Mouse (Mus musculus): Measurements from ENCODE around the gene Mical3. TPM values are rescaled to one million over a fixed set of nuclear protein-coding genes. Genes with fewer than 3 reads are reported as not detected.
"Not testable (repeated sequence)": the region's sequence is repeated elsewhere in the genome, so short reads cannot be mapped to it uniquely, and the experiment has no call there.

The Mical3 gene
- polyA plus RNA-seq, 1 experiment from 2014 or later, result 32.9 TPM

- peaks cover 8% of the 10 kb centered on the region for H3K4me1 ChIP-seq (ENCODE audit: control insufficient read depth, insufficient read depth, low read depth, low read length)
- no peaks in the 10 kb centered on the region for H3K27me3 ChIP-seq (replicated peaks; ENCODE audit: control insufficient read depth, insufficient read depth, low read length)
- no peak overlapping the region for H3K9ac ChIP-seq (ENCODE audit: low read depth, low read length)
- no peak for ATAC-seq
- H3K36me3 ChIP-seq (ENCODE audit: control insufficient read depth, insufficient read depth, low read length), result no peaks in the 10 kb centered on the region
- no peak overlapping the region for H3K4me2 ChIP-seq (ENCODE audit: low read length)
- WGBS, result 90% methylated on average over 4 of the region's 4 CpGs
- H3K27ac ChIP-seq (ENCODE audit: low read depth, low read length), result no peak overlapping the region
- no peak overlapping the region for H3K4me3 ChIP-seq (ENCODE audit: low read length)
- H3K9me3 ChIP-seq (ENCODE audit: control insufficient read depth, low read length), result no peaks in the 10 kb centered on the region
Observed at GRCm38 (mm10) chr6:120914533-120914910, 216.3 kb downstream of the Mical3 start.

- WGBS, result 91% methylated on average over 8 of the region's 8 CpGs
- Histone ChIP-seq H3K27me3 (replicated peaks; ENCODE audit: control insufficient read depth, insufficient read depth, low read length) (no peaks in the 10 kb centered on the region), H3K9me3 (ENCODE audit: control insufficient read depth, low read length) (no peaks in the 10 kb centered on the region), H3K27ac (ENCODE audit: low read depth, low read length) (no peak overlapping the region), H3K9ac (ENCODE audit: low read depth, low read length) (no peak overlapping the region), H3K36me3 (ENCODE audit: control insufficient read depth, insufficient read depth, low read length) (no peaks in the 10 kb centered on the region), H3K4me2 (ENCODE audit: low read length) (no peak overlapping the region), H3K4me3 (ENCODE audit: low read length) (no peak overlapping the region), H3K4me1 (ENCODE audit: control insufficient read depth, insufficient read depth, low read depth, low read length) (peaks cover 8% of the 10 kb centered on the region)
- no peak for ATAC-seq
Observed at GRCm38 (mm10) chr6:120913783-120914182, 217.0 kb downstream of the Mical3 start.

- Histone ChIP-seq H3K36me3 (ENCODE audit: control insufficient read depth, insufficient read depth, low read length) (no peaks in the 10 kb centered on the region), H3K4me1 (ENCODE audit: control insufficient read depth, insufficient read depth, low read depth, low read length) (peaks cover 8% of the 10 kb centered on the region), H3K27ac (ENCODE audit: low read depth, low read length) (no peak overlapping the region), H3K4me3 (ENCODE audit: low read length) (no peak overlapping the region), H3K9me3 (ENCODE audit: control insufficient read depth, low read length) (no peaks in the 10 kb centered on the region), H3K9ac (ENCODE audit: low read depth, low read length) (no peak overlapping the region), H3K27me3 (replicated peaks; ENCODE audit: control insufficient read depth, insufficient read depth, low read length) (no peaks in the 10 kb centered on the region), H3K4me2 (ENCODE audit: low read length) (no peak overlapping the region)
- ATAC-seq, result no peak
- WGBS, result 70% methylated on average over 2 of the region's 2 CpGs
Observed at GRCm38 (mm10) chr6:120912931-120913330, 217.9 kb downstream of the Mical3 start.

- 79% methylated on average over 13 of the region's 13 CpGs for WGBS
Observed at GRCm38 (mm10) chr6:120911213-120912007, 219.4 kb downstream of the Mical3 start.

GRCm38 (mm10) chr6:120909501-120909900 lies 221.3 kb downstream of the Mical3 start:
- no peak overlapping the region for H3K9ac ChIP-seq (ENCODE audit: low read depth, low read length)
- no peak for ATAC-seq
- H3K4me3 ChIP-seq (ENCODE audit: low read length), result no peak overlapping the region
- no peak overlapping the region for H3K27ac ChIP-seq (ENCODE audit: low read depth, low read length)
- no peaks in the 10 kb centered on the region for H3K9me3 ChIP-seq (ENCODE audit: control insufficient read depth, low read length)
- H3K4me2 ChIP-seq (ENCODE audit: low read length), result no peak overlapping the region
- H3K4me1 ChIP-seq (ENCODE audit: control insufficient read depth, insufficient read depth, low read depth, low read length), result 0 out of 2 replicates have a peak, but pooled peaks cover under 1% of the 10 kb centered on the region
- H3K36me3 ChIP-seq (ENCODE audit: control insufficient read depth, insufficient read depth, low read length), result no peaks in the 10 kb centered on the region
- WGBS, result 86% methylated on average over 3 of the region's 3 CpGs
- no peaks in the 10 kb centered on the region for H3K27me3 ChIP-seq (replicated peaks; ENCODE audit: control insufficient read depth, insufficient read depth, low read length)

More at GRCm38 (mm10) chr6:120911213-120912007, 219.4 kb downstream of the Mical3 start:
- Histone ChIP-seq H3K4me3 (ENCODE audit: low read length) (no peak overlapping the region), H3K4me2 (ENCODE audit: low read length) (no peak overlapping the region), H3K4me1 (ENCODE audit: control insufficient read depth, insufficient read depth, low read depth, low read length) (peaks cover 6% of the 10 kb centered on the region), H3K9me3 (ENCODE audit: control insufficient read depth, low read length) (no peaks in the 10 kb centered on the region), H3K9ac (ENCODE audit: low read depth, low read length) (no peak overlapping the region), H3K27ac (ENCODE audit: low read depth, low read length) (no peak overlapping the region), H3K27me3 (replicated peaks; ENCODE audit: control insufficient read depth, insufficient read depth, low read length) (no peaks in the 10 kb centered on the region), H3K36me3 (ENCODE audit: control insufficient read depth, insufficient read depth, low read length) (no peaks in the 10 kb centered on the region)
- ATAC-seq, result no peak

- H3K4me2 ChIP-seq (ENCODE audit: low read length); H3K27me3 ChIP-seq (replicated peaks; ENCODE audit: control insufficient read depth, insufficient read depth, low read length); H3K9ac ChIP-seq (ENCODE audit: low read depth, low read length); H3K4me1 ChIP-seq (ENCODE audit: control insufficient read depth, insufficient read depth, low read depth, low read length); H3K4me3 ChIP-seq (ENCODE audit: low read length); H3K27ac ChIP-seq (ENCODE audit: low read depth, low read length); ATAC-seq; H3K36me3 ChIP-seq (ENCODE audit: control insufficient read depth, insufficient read depth, low read length); H3K9me3 ChIP-seq (ENCODE audit: control insufficient read depth, low read length): not testable (repeated sequence)
- 92% methylated on average over 9 of the region's 10 CpGs for WGBS
Observed at GRCm38 (mm10) chr6:120907876-120908597, 222.8 kb downstream of the Mical3 start.

- H3K9me3 ChIP-seq (ENCODE audit: control insufficient read depth, low read length), result no peaks in the 10 kb centered on the region
- ATAC-seq, result no peak
- H3K4me3 ChIP-seq (ENCODE audit: low read length), result no peak overlapping the region
- H3K36me3 ChIP-seq (ENCODE audit: control insufficient read depth, insufficient read depth, low read length), result no peaks in the 10 kb centered on the region
- H3K9ac ChIP-seq (ENCODE audit: low read depth, low read length), result no peak overlapping the region
- WGBS, result 92% methylated on average over 6 of the region's 6 CpGs
- no peaks in the 10 kb centered on the region for H3K27me3 ChIP-seq (replicated peaks; ENCODE audit: control insufficient read depth, insufficient read depth, low read length)
- H3K4me2 ChIP-seq (ENCODE audit: low read length), result no peak overlapping the region
- no peak overlapping the region for H3K27ac ChIP-seq (ENCODE audit: low read depth, low read length)
- no peaks in the 10 kb centered on the region for H3K4me1 ChIP-seq (ENCODE audit: control insufficient read depth, insufficient read depth, low read depth, low read length)
Observed at GRCm38 (mm10) chr6:120906521-120906920, 224.3 kb downstream of the Mical3 start.

- H3K4me1 ChIP-seq (ENCODE audit: control insufficient read depth, insufficient read depth, low read depth, low read length), result no peaks in the 10 kb centered on the region
Observed at GRCm38 (mm10) chr6:120905111-120905510, 225.7 kb downstream of the Mical3 start.

GRCm38 (mm10) chr6:120903961-120904360 lies 226.8 kb downstream of the Mical3 start:
- H3K9ac ChIP-seq (ENCODE audit: low read depth, low read length), result no peak overlapping the region
- H3K36me3 ChIP-seq (ENCODE audit: control insufficient read depth, insufficient read depth, low read length), result no peaks in the 10 kb centered on the region
- no peak overlapping the region for H3K4me3 ChIP-seq (ENCODE audit: low read length)
- no peak overlapping the region for H3K27ac ChIP-seq (ENCODE audit: low read depth, low read length)
- WGBS, result 91% methylated on average over 11 of the region's 11 CpGs
- no peaks in the 10 kb centered on the region for H3K4me1 ChIP-seq (ENCODE audit: control insufficient read depth, insufficient read depth, low read depth, low read length)
- ATAC-seq, result no peak
- H3K4me2 ChIP-seq (ENCODE audit: low read length), result no peak overlapping the region
- no peaks in the 10 kb centered on the region for H3K27me3 ChIP-seq (replicated peaks; ENCODE audit: control insufficient read depth, insufficient read depth, low read length)
- no peaks in the 10 kb centered on the region for H3K9me3 ChIP-seq (ENCODE audit: control insufficient read depth, low read length)

More at GRCm38 (mm10) chr6:120905111-120905510, 225.7 kb downstream of the Mical3 start:
- no peak overlapping the region for H3K9ac ChIP-seq (ENCODE audit: low read depth, low read length)
- H3K4me2 ChIP-seq (ENCODE audit: low read length), result no peak overlapping the region
- no peaks in the 10 kb centered on the region for H3K9me3 ChIP-seq (ENCODE audit: control insufficient read depth, low read length)
- WGBS, result 80% methylated on average over 5 of the region's 5 CpGs
- H3K4me3 ChIP-seq (ENCODE audit: low read length), result no peak overlapping the region
- no peak for ATAC-seq
- no peaks in the 10 kb centered on the region for H3K36me3 ChIP-seq (ENCODE audit: control insufficient read depth, insufficient read depth, low read length)
- no peak overlapping the region for H3K27ac ChIP-seq (ENCODE audit: low read depth, low read length)
- no peaks in the 10 kb centered on the region for H3K27me3 ChIP-seq (replicated peaks; ENCODE audit: control insufficient read depth, insufficient read depth, low read length)

Measured in hindbrain, embryonic 16.5 days (tissue).